Mouse (Mus musculus): ENCODE data around the gene Zfp451. TPM values are rescaled to one million over a fixed set of nuclear protein-coding genes. Genes with fewer than 3 reads are reported as not detected.

Zfp451 gene
- total and polyA plus RNA-seq, 3 experiments, result 15.8 to 281 (median 20.6) TPM

GRCm38 (mm10) chr1:33721020-33721419, 93.4 kb downstream of the Zfp451 start:
- Histone ChIP-seq H3K27me3 (ENCODE audit: control insufficient read depth in 1 of 2, insufficient read depth in 2 of 2, low read length in 2 of 2) (peaks cover 0 to under 1% of the 10 kb centered on the region in 2 experiments; a peak in 1 of 4 replicates), H3K4me1 (ENCODE audit: control insufficient read depth in 1 of 2, insufficient read depth in 2 of 2, low read length in 2 of 2) (peaks cover 5 to 8% of the 10 kb centered on the region in 2 experiments; a peak in 3 of 4 replicates), H3K9ac (ENCODE audit: control insufficient read depth, low read depth, low read length, poor library complexity, severe bottlenecking) (no peak overlapping the region), H3K79me2 (ENCODE audit: control insufficient read depth, insufficient read depth, low read length, poor library complexity) (peaks cover 9% of the 10 kb centered on the region), H3K36me3 (ENCODE audit: control insufficient read depth in 1 of 2, insufficient read depth in 2 of 2, low read length in 2 of 2) (peaks cover 4 to 6% of the 10 kb centered on the region in 2 experiments), H3K4me3 (ENCODE audit: control insufficient read depth in 1 of 2, insufficient read depth in 1 of 2, low read depth in 2 of 2, low read length in 2 of 2) (peak overlapping the region in 1 of 2 experiments; percentile 60; a peak in 1 of 4 replicates), H3K27ac (ENCODE audit: control insufficient read depth, low read depth, low read length) (no peak overlapping the region), H3K9me3 (replicated peaks; ENCODE audit: insufficient read depth, low read length) (no peaks in the 10 kb centered on the region)
- TF ChIP-seq USF1 (IDR thresholded peaks at IDR 0.05; ENCODE audit: low read depth, low read length), result no peak
- TF ChIP-seq SMC3 (IDR thresholded peaks at IDR 0.05; ENCODE audit: low read depth, low read length), result no peak
- TF ChIP-seq SIN3A (IDR thresholded peaks at IDR 0.05; ENCODE audit: low read length), result no peak
- TF ChIP-seq USF2 (IDR thresholded peaks at IDR 0.05; ENCODE audit: borderline replicate concordance in 1 of 2, insufficient read depth in 1 of 2, low read depth in 1 of 2, low read length in 2 of 2), result no peak
- TF ChIP-seq MEF2A (IDR thresholded peaks at IDR 0.05; ENCODE audit: extremely low read depth, insufficient replicate concordance, low read depth, low read length, poor library complexity, severe bottlenecking), result no peak
- DNase-seq (ENCODE audit: low read depth, low spot score), result no peak

GRCm38 (mm10) chr1:33720231-33720630, 94.2 kb downstream of the Zfp451 start:
- peak; percentile 62 for DNase-seq (ENCODE audit: low read depth, low spot score)
- Histone ChIP-seq H3K9ac (ENCODE audit: control insufficient read depth, low read depth, low read length, poor library complexity, severe bottlenecking) (peak overlapping the region; percentile 89), H3K27me3 (ENCODE audit: control insufficient read depth in 1 of 2, insufficient read depth in 2 of 2, low read length in 2 of 2) (peaks cover 0 to 1% of the 10 kb centered on the region in 2 experiments; a peak in 1 of 4 replicates), H3K36me3 (ENCODE audit: control insufficient read depth in 1 of 2, insufficient read depth in 2 of 2, low read length in 2 of 2) (peaks cover 4 to 6% of the 10 kb centered on the region in 2 experiments), H3K9me3 (replicated peaks; ENCODE audit: insufficient read depth, low read length) (no peaks in the 10 kb centered on the region), H3K27ac (ENCODE audit: control insufficient read depth, low read depth, low read length) (peak overlapping the region; percentile 75), H3K4me1 (ENCODE audit: control insufficient read depth in 1 of 2, insufficient read depth in 2 of 2, low read length in 2 of 2) (peaks cover 5 to 8% of the 10 kb centered on the region in 2 experiments; a peak in 3 of 4 replicates), H3K79me2 (ENCODE audit: control insufficient read depth, insufficient read depth, low read length, poor library complexity) (peaks cover 9% of the 10 kb centered on the region), H3K4me3 (ENCODE audit: control insufficient read depth in 1 of 2, insufficient read depth in 1 of 2, low read depth in 2 of 2, low read length in 2 of 2) (peak overlapping the region; percentile 60 to 81)
- TF ChIP-seq UBTF (IDR thresholded peaks at IDR 0.05; ENCODE audit: borderline replicate concordance, insufficient read depth, low read depth, low read length) (0 out of 2 replicates have a peak, but pooled peaks have one; percentile 35), TBP (IDR thresholded peaks at IDR 0.05; ENCODE audit: low read depth, low read length) (no peak), EP300 (IDR thresholded peaks at IDR 0.05; ENCODE audit: low read depth in 1 of 2, low read length in 2 of 2) (no peak), MAZ (IDR thresholded peaks at IDR 0.05; ENCODE audit: low read depth, low read length) (no peak), HCFC1 (IDR thresholded peaks at IDR 0.05; ENCODE audit: low read depth, low read length) (no peak), NELFE (IDR thresholded peaks at IDR 0.05; ENCODE audit: low read depth, low read length) (no peak), ZKSCAN1 (IDR thresholded peaks at IDR 0.05; ENCODE audit: low read depth, low read length) (no peak), MYB (IDR thresholded peaks at IDR 0.05; ENCODE audit: low read depth, low read length) (no peak), ZC3H11A (IDR thresholded peaks at IDR 0.05; ENCODE audit: low read depth, low read length) (no peak)
